7 mouse cellular contexts compared by ENCODE assay signal in the genomic region with DNA sequence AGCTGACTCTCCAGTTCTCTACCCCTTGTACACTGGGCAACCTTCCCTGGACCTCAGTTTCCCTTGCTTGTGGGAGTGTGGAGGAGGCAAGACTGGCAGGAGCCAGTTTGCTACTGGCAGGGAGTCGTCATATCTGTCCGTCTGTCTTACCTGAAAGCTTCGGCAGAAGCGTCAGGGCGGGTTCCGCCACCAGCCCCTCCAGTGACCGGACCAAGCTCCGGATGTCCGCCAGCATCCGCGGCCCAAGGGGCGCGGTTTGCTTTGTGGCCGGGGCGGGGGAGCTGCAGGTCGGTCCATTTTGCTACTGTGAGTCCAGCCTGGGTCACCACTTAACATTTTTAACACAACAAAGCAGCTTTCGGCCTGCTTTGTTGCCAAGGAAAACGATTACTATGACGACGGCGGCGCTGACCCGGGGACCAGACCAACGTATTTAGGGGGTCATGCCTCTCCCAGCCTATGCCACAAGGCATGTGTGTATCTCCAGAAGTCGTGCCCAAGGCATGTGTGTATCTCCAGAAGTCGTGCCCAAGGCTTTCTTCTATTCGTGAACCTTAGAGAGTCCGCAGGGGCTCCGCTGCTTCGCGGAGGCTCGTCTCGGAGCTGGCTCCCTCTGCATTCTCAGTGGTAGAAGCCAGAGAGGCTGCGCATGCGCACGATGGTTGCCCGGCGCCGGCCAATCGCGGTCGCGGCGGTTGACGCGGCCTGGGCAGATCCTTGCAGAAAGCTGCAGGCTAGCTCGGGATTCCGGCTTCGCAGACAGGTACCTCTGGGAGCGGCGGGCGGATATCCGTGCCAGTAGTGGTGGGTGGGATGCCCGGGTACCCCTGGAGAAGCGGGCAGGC. TPM values are rescaled to one million over a fixed set of nuclear protein-coding genes. Genes with fewer than 3 reads are reported as not detected.
DNase-seq lines count a peak whose midpoint lies in the region; ATAC-seq lines count a peak whose summit lies in the region.

A gene (minus strand): TSS at position 426 of the 845 bp plus-strand sequence.
A gene (plus strand): TSS at position 669 of the 845 bp plus-strand sequence.

- ATAC-seq in granulocyte monocyte progenitor cell, adult 5-6 weeks (replicated peaks; ENCODE audit: poor library complexity, severe bottlenecking), result peak; percentile 85
- ATAC-seq in midbrain, embryonic 13.5 days, result peak; percentile 88

- H3K36me3 ChIP-seq in limb, embryonic 10.5 days, result peaks cover 29% of the 10 kb centered on the region
- H3K36me3 ChIP-seq in midbrain, embryonic 13.5 days, result peaks cover 27% of the 10 kb centered on the region

- peaks cover 13% of the 10 kb centered on the region for H3K4me1 ChIP-seq in limb, embryonic 10.5 days
- peaks cover 19% of the 10 kb centered on the region for H3K4me1 ChIP-seq in midbrain, embryonic 13.5 days (replicated peaks)

- DNase-seq in adrenal gland, adult 8-10 months, result peak; percentile 89
- DNase-seq in embryo, embryonic 9.5 days (ENCODE audit: extremely low spot score), result peak; percentile 98
- DNase-seq in kidney, adult 11 months, result peak; percentile 91
- DNase-seq in limb, embryonic 10.5 days (ENCODE audit: low spot score), result peak; percentile 99
- peak; percentile 96 for DNase-seq in spleen, adult 12 weeks (ENCODE audit: low spot score)

- peak within 1 kb of the TSS; percentile 82 for H3K4me2 ChIP-seq in midbrain, embryonic 13.5 days (replicated peaks)

- peak within 1 kb of the TSS; percentile 68 for H3K4me3 ChIP-seq in limb, embryonic 10.5 days
- H3K4me3 ChIP-seq in midbrain, embryonic 13.5 days (replicated peaks), result peak within 1 kb of the TSS; percentile 92

- WGBS in limb, embryonic 10.5 days, result under 1% methylated on average over 55 of the region's 55 CpGs
- WGBS in midbrain, embryonic 13.5 days, result under 1% methylated on average over 55 of the region's 55 CpGs

- H3K27me3 ChIP-seq in limb, embryonic 10.5 days (ENCODE audit: low read depth, poor library complexity, severe bottlenecking), result no peaks in the 10 kb centered on the region
- H3K27me3 ChIP-seq in midbrain, embryonic 13.5 days, result no peaks in the 10 kb centered on the region

- H3K27ac ChIP-seq in limb, embryonic 10.5 days, result peak within 1 kb of the TSS; percentile 95
- H3K27ac ChIP-seq in midbrain, embryonic 13.5 days, result peak within 1 kb of the TSS; percentile 96

- H3K9me3 ChIP-seq in limb, embryonic 10.5 days (replicated peaks), result peaks cover 2% of the 10 kb centered on the region; the same call in 1 of the 2 replicates
- no peaks in the 10 kb centered on the region for H3K9me3 ChIP-seq in midbrain, embryonic 13.5 days

- peak within 1 kb of the TSS; percentile 94 for H3K9ac ChIP-seq in midbrain, embryonic 13.5 days (replicated peaks)

RNA-seq across cellular contexts. Expression of the first gene that starts in this region (rescaled TPM):
- 1 to 10 TPM; 2.8 to 6.2 (median 4.4) TPM for total RNA-seq in adrenal gland, adult 8-10 months (2022)
- 0.85 and 6.5 TPM in 2 replicates for total RNA-seq in granulocyte monocyte progenitor cell, adult 5-6 weeks (2014; fragmentation: Nextera tagmentation)
- total RNA-seq in granulocyte monocyte progenitor cell, adult 5-6 weeks (2017), result 1.8 and 2.3 TPM in 2 replicates
- polyA plus RNA-seq in limb, embryonic 10.5 days (2016; fragmentation: Nextera tagmentation; extraction: Ambion mirVana), result 1.0 and 2.1 TPM in 2 replicates
- 6.8 and 6.9 TPM in 2 replicates for polyA plus RNA-seq in midbrain, embryonic 13.5 days (2015; fragmentation: Nextera tagmentation; extraction: Ambion mirVana)

RNA-seq across cellular contexts. Expression of the second gene that starts in this region (rescaled TPM):
- 10 to 100 TPM; 21.7 to 31.1 (median 24.9) TPM for total RNA-seq in adrenal gland, adult 8-10 months (2022)
- total RNA-seq in granulocyte monocyte progenitor cell, adult 5-6 weeks (2014; fragmentation: Nextera tagmentation), result 17.9 and 35.2 TPM in 2 replicates
- total RNA-seq in granulocyte monocyte progenitor cell, adult 5-6 weeks (2017), result 32.0 and 45.5 TPM in 2 replicates
- 58.4 and 65.6 TPM in 2 replicates for polyA plus RNA-seq in limb, embryonic 10.5 days (2016; fragmentation: Nextera tagmentation; extraction: Ambion mirVana)
- polyA plus RNA-seq in midbrain, embryonic 13.5 days (2015; fragmentation: Nextera tagmentation; extraction: Ambion mirVana), result 92.4 and 94.9 TPM in 2 replicates

Comparison
In these comparisons a context has a peak if more than half of its experiments do, and no peak if none do; other contexts are left out.
1. Peak in every context shown above with its lines: DNase-seq, ATAC-seq, H3K4me3 ChIP-seq and H3K27ac ChIP-seq.